Mouse (Mus musculus) cortical plate, adult 2 months (tissue): ENCODE data around the gene Slc43a2.

ENCODE experiments used
- CTCF ChIP-seq: fragments of 200-500 bp; IDR thresholded peaks from 2 replicates; pipeline ENCODE4 v1.5.1; 2011; ENCODE audit warnings: mild to moderate bottlenecking, control low read depth, low read length; ENCODE audit not compliant: insufficient read depth; ENCODE audit errors: extremely low read depth
- POLR2A ChIP-seq: fragments of 200-500 bp; IDR thresholded peaks from 2 replicates; pipeline ENCODE4 v1.6.1; 2011; ENCODE audit warnings: mild to moderate bottlenecking, low read length, control low read depth; ENCODE audit not compliant: insufficient read depth; ENCODE audit errors: extremely low read depth

- TF ChIP-seq CTCF, result no peak
- no peak for TF ChIP-seq POLR2A
Measured at GRCm38 (mm10) chr11:75551321-75551720, 19.8 kb downstream of the Slc43a2 start.
